Mouse (Mus musculus) ES-Bruce4 (cell line): ENCODE measurements around the gene Hmox1. TPM values are rescaled to one million over a fixed set of nuclear protein-coding genes. Genes with fewer than 3 reads are reported as not detected.

Source experiments
- H3K27ac ChIP-seq: 2 replicates; pipeline ENCODE4 v1.5.1; 2012; ENCODE audit warnings: low read length, inconsistent platforms; ENCODE audit not compliant: insufficient read depth
- H3K27me3 ChIP-seq: 2 replicates; pipeline ENCODE4 v1.6.1; 2012; ENCODE audit warnings: mild to moderate bottlenecking, low read length, inconsistent platforms; ENCODE audit not compliant: control insufficient read depth, poor library complexity, insufficient read depth, severe bottlenecking
- H3K36me3 ChIP-seq: 2 replicates; pipeline ENCODE4 v1.6.1; 2012; ENCODE audit warnings: inconsistent platforms, mild to moderate bottlenecking, low read length, moderate library complexity; ENCODE audit not compliant: control insufficient read depth, poor library complexity, insufficient read depth, severe bottlenecking
- H3K4me1 ChIP-seq: one replicate; pipeline ENCODE4 v1.8.1; 2011; ENCODE audit warnings: low read length; ENCODE audit not compliant: control insufficient read depth, insufficient read depth
- H3K4me3 ChIP-seq: 2 replicates; pipeline ENCODE4 v1.5.1; 2011; ENCODE audit warnings: low read depth, mild to moderate bottlenecking, low read length
- H3K9ac ChIP-seq: 2 replicates; pipeline ENCODE4 v1.6.1; 2012; ENCODE audit warnings: low read depth, mild to moderate bottlenecking, inconsistent platforms; ENCODE audit not compliant: poor library complexity, severe bottlenecking
- H3K9me3 ChIP-seq: replicated peaks from 2 replicates; pipeline ENCODE4 v1.6.1; 2012; ENCODE audit warnings: mild to moderate bottlenecking, low read length, inconsistent platforms; ENCODE audit not compliant: control insufficient read depth, poor library complexity, insufficient read depth, severe bottlenecking
- CTCF ChIP-seq: IDR thresholded peaks from one replicate; pipeline ENCODE4 v1.8.1; 2011; ENCODE audit warnings: low read depth, low read length
- EP300 ChIP-seq: IDR thresholded peaks from 2 replicates; pipeline ENCODE4 v1.6.1; 2011; ENCODE audit warnings: low read depth, low read length; ENCODE audit not compliant: insufficient read depth
- POLR2A ChIP-seq: IDR thresholded peaks from one replicate; pipeline ENCODE4 v1.8.1; 2011; ENCODE audit warnings: low read length; ENCODE audit not compliant: insufficient read depth
- polyA plus RNA-seq: library from polyadenylated mRNA; stranded (reverse); fragments of >200 nt; gene quantifications from 2 replicates; pipeline ENCODE4 v1.2.4, GENCODE M21; 2011; ENCODE audit warnings: low read depth; ENCODE audit not compliant: missing spikeins, insufficient read depth, insufficient read length

Gene Hmox1
- 81.6 and 86.3 TPM in 2 replicates for polyA plus RNA-seq

DNA sequence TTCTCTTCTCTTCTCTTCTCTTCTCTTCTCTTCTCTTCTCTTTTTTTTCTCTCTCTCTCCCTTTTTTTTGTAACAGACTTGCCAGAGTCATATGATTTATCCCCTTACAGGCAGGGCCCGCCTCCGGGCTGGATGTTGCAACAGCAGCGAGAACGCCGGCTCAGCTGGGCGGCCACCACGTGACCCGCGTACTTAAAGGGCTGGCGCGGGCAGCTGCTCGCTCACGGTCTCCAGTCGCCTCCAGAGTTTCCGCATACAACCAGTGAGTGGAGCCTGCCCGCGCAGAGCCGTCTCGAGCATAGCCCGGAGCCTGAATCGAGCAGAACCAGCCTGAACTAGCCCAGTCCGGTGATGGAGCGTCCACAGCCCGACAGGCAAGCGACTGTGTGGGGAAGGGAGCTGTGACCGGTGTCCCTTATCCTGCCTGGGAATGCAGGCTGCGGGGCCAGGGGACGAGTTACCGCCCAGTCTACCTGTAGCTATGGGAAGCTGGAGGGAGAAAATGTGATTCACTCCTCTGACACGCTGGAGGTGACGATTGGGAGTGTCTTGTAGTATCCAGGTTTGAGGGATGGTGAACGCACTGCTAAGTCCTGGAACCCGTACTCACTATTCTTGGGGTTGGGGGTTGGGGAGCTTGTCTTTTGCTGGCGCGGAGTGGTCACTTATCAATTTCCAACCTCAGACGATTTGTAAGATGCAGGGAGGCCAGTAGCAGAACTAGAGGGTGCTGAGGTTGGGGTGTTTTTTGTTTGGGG, at the start of gene Hmox1:
Gene Hmox1, plus strand, starts transcription at position 223 of the 758 bp plus-strand sequence.
- Histone ChIP-seq H3K9me3 (no peaks in the 10 kb centered on the region), H3K9ac (peak within 1 kb of the TSS; percentile 79), H3K36me3 (peaks cover 31% of the 10 kb centered on the region), H3K27ac (peak within 1 kb of the TSS; percentile 59), H3K27me3 (no peaks in the 10 kb centered on the region), H3K4me1 (peaks cover 3% of the 10 kb centered on the region), H3K4me3 (peak within 1 kb of the TSS; percentile 80)
- TF ChIP-seq EP300: peak; percentile 52; the same call in 1 of the 2 replicates
- no peak for TF ChIP-seq CTCF
- peak; percentile 81 for TF ChIP-seq POLR2A

DNA sequence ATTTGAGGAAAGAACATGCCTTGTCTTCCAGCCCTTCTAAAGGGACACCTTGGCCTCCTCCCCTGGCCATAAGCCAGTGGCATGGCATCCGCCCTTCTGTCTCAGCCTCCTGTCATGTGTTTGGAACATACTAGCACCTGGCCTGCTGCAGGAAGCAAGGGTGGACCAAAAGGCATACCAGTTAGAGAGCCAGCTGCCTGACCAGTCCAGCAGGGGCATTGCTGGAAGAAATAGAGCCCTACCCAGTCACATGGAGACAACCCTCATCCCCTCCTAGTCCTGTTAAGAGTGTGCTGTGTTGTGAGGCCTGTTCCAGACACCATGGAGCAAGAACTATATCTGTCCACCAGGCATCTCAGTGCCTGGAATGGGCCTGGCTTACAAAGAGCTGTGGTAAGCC, 47.1 kb upstream of the Hmox1 start:
- H3K4me3 ChIP-seq: no peak overlapping the region
- no peak overlapping the region for H3K27ac ChIP-seq
- H3K4me1 ChIP-seq: no peaks in the 10 kb centered on the region
- H3K9ac ChIP-seq: no peak overlapping the region
- TF ChIP-seq EP300: no peak
- no peak for TF ChIP-seq CTCF
- no peaks in the 10 kb centered on the region for H3K9me3 ChIP-seq
- no peaks in the 10 kb centered on the region for H3K27me3 ChIP-seq
- H3K36me3 ChIP-seq: no peaks in the 10 kb centered on the region

DNA sequence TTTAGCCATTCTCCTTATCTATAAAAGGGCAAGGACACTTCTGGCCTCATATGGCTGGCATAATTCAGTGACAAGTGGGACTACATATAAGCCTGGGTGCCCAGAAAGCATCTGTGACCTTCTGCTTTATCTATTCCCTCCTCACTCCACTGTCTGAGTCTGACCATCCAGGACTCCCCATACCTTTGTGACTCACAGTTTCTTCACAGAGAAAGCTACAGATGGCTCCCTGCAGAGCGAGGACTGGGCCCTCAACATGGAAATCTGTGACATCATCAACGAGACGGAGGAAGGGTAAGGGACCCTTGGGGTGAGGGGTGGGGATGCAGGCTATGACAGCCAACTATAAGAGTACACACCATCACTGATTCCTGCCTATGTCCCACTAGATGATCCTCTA, 45.6 kb upstream of the Hmox1 start:
- TF ChIP-seq POLR2A (no peak), CTCF (no peak), EP300 (no peak)
- H3K4me1 ChIP-seq: no peaks in the 10 kb centered on the region
- no peaks in the 10 kb centered on the region for H3K9me3 ChIP-seq
- H3K27me3 ChIP-seq: no peaks in the 10 kb centered on the region
- H3K36me3 ChIP-seq: 0 out of 2 replicates have a peak, but pooled peaks cover 4% of the 10 kb centered on the region
- no peak overlapping the region for H3K27ac ChIP-seq
- no peak overlapping the region for H3K4me3 ChIP-seq
- H3K9ac ChIP-seq: no peak overlapping the region

- 0 out of 2 replicates have a peak, but pooled peaks cover 6% of the 10 kb centered on the region for H3K36me3 ChIP-seq
- H3K4me1 ChIP-seq: no peaks in the 10 kb centered on the region
- no peaks in the 10 kb centered on the region for H3K27me3 ChIP-seq
- TF ChIP-seq CTCF: no peak
- no peak for TF ChIP-seq POLR2A
- TF ChIP-seq EP300: no peak
- no peaks in the 10 kb centered on the region for H3K9me3 ChIP-seq
- no peak overlapping the region for H3K27ac ChIP-seq
- H3K9ac ChIP-seq: no peak overlapping the region
- H3K4me3 ChIP-seq: no peak overlapping the region
Measured at GRCm38 (mm10) chr8:75053342-75053741, 40.1 kb upstream of the Hmox1 start.

DNA sequence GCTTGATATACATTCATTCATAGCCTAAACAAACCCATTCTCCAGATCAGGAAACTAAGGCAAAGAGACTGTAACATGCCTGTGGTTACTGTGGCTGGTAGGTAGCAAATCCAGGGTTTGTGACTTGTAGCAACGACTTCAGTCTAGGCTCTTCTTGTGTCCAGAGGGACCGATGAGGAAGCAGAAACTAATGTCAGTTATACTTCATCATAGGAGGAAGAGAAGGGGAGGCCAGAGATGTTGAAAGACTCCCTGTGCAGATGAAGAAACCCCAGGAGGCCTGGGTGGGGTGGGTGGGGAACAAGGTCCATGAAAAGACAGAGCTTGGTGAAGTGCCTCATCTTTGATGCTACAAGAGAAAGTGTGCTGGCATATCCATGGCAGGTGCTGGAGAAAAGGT, 37.7 kb upstream of the Hmox1 start:
- Histone ChIP-seq H3K9me3 (no peaks in the 10 kb centered on the region), H3K9ac (no peak overlapping the region), H3K36me3 (0 out of 2 replicates have a peak, but pooled peaks cover 10% of the 10 kb centered on the region), H3K4me3 (no peak overlapping the region), H3K27ac (no peak overlapping the region), H3K4me1 (no peaks in the 10 kb centered on the region), H3K27me3 (no peaks in the 10 kb centered on the region)
- TF ChIP-seq POLR2A (no peak), CTCF (no peak), EP300 (no peak)

GRCm38 (mm10) chr8:75060022-75060421, 33.4 kb upstream of the Hmox1 start:
- H3K27ac ChIP-seq: no peak overlapping the region
- no peak overlapping the region for H3K9ac ChIP-seq
- H3K9me3 ChIP-seq: no peaks in the 10 kb centered on the region
- TF ChIP-seq CTCF (no peak), EP300 (no peak), POLR2A (no peak)
- no peaks in the 10 kb centered on the region for H3K4me1 ChIP-seq
- no peaks in the 10 kb centered on the region for H3K27me3 ChIP-seq
- no peak overlapping the region for H3K4me3 ChIP-seq
- H3K36me3 ChIP-seq: 0 out of 2 replicates have a peak, but pooled peaks cover 6% of the 10 kb centered on the region
